Mouse (Mus musculus): ENCODE data around the gene Fbxw11.

Gene Fbxw11

GRCm38 (mm10) chr11:32623912-32624311, 18.6 kb upstream of the Fbxw11 start:
- DNase-seq (ENCODE audit: low spot score in 2 of 2): no peak

- peak in 1 of 2 experiments; percentile 44 for DNase-seq (ENCODE audit: low spot score in 2 of 2)
Measured at GRCm38 (mm10) chr11:32625677-32626076, 16.8 kb upstream of the Fbxw11 start.

- no peak for DNase-seq (ENCODE audit: low spot score in 2 of 2)
Measured at GRCm38 (mm10) chr11:32626079-32626478, 16.4 kb upstream of the Fbxw11 start.

- no peak for DNase-seq (ENCODE audit: low spot score in 2 of 2)
Measured at GRCm38 (mm10) chr11:32627900-32628299, 14.6 kb upstream of the Fbxw11 start.

- no peak for DNase-seq (ENCODE audit: low spot score in 2 of 2)
Measured at GRCm38 (mm10) chr11:32629713-32630211, 12.8 kb upstream of the Fbxw11 start.

- DNase-seq (ENCODE audit: low spot score in 2 of 2): no peak
Measured at GRCm38 (mm10) chr11:32632671-32633070, 9.9 kb upstream of the Fbxw11 start.

GRCm38 (mm10) chr11:32633542-32633941, 9.0 kb upstream of the Fbxw11 start:
- DNase-seq (ENCODE audit: low spot score in 2 of 2): no peak

- DNase-seq (ENCODE audit: low spot score in 2 of 2): no peak
Measured at GRCm38 (mm10) chr11:32634143-32634542, 8.4 kb upstream of the Fbxw11 start.

GRCm38 (mm10) chr11:32634842-32635241, 7.7 kb upstream of the Fbxw11 start:
- DNase-seq (ENCODE audit: low spot score in 2 of 2): no peak

- no peak for DNase-seq (ENCODE audit: low spot score in 2 of 2)
Measured at GRCm38 (mm10) chr11:32636275-32636674, 6.2 kb upstream of the Fbxw11 start.

- no peak for DNase-seq (ENCODE audit: low spot score in 2 of 2)
Measured at GRCm38 (mm10) chr11:32638521-32639255, 3.8 kb upstream of the Fbxw11 start.

GRCm38 (mm10) chr11:32640617-32641016, 1.9 kb upstream of the Fbxw11 start:
- DNase-seq (ENCODE audit: low spot score in 2 of 2): no peak

- peak; percentile 48 to 64 for DNase-seq (ENCODE audit: low spot score in 2 of 2)
Measured at GRCm38 (mm10) chr11:32642899-32643886, 669 bp downstream of the Fbxw11 start.

- DNase-seq (ENCODE audit: low spot score in 2 of 2): no peak
Measured at GRCm38 (mm10) chr11:32644010-32644409, 1.5 kb downstream of the Fbxw11 start.

GRCm38 (mm10) chr11:32647265-32647664, 4.7 kb downstream of the Fbxw11 start:
- no peak for DNase-seq (ENCODE audit: low spot score in 2 of 2)

GRCm38 (mm10) chr11:32650236-32650749, 7.8 kb downstream of the Fbxw11 start:
- DNase-seq (ENCODE audit: low spot score in 2 of 2): no peak

- DNase-seq (ENCODE audit: low spot score in 2 of 2): no peak
Measured at GRCm38 (mm10) chr11:32650893-32651590, 8.5 kb downstream of the Fbxw11 start.

- DNase-seq (ENCODE audit: low spot score in 2 of 2): no peak
Measured at GRCm38 (mm10) chr11:32651723-32652122, 9.2 kb downstream of the Fbxw11 start.

- DNase-seq (ENCODE audit: low spot score in 2 of 2): no peak
Measured at GRCm38 (mm10) chr11:32662082-32662656, 19.6 kb downstream of the Fbxw11 start.

GRCm38 (mm10) chr11:32665639-32666038, 23.1 kb downstream of the Fbxw11 start:
- DNase-seq (ENCODE audit: low spot score in 2 of 2): no peak

GRCm38 (mm10) chr11:32666983-32667382, 24.5 kb downstream of the Fbxw11 start:
- DNase-seq (ENCODE audit: low spot score in 2 of 2): no peak
